Mouse (Mus musculus): ENCODE measurements around the gene Rbm6. TPM values are rescaled to one million over a fixed set of nuclear protein-coding genes. Genes with fewer than 3 reads are reported as not detected.

Gene Rbm6
- polyA plus RNA-seq, 1 experiment from 2014 or later: 26.6 TPM

GRCm38 (mm10) chr9:107906967-107907800 lies 34.1 kb upstream of the Rbm6 start:
- Histone ChIP-seq H3K9me3 (replicated peaks; ENCODE audit: control insufficient read depth, low read length) (no peaks in the 10 kb centered on the region), H3K27me3 (ENCODE audit: control insufficient read depth, insufficient read depth, low read depth, low read length) (no peaks in the 10 kb centered on the region), H3K9ac (ENCODE audit: low read depth, low read length) (peak overlapping the region; percentile 40; the same call in 1 of the 2 replicates), H3K4me2 (ENCODE audit: low read depth, low read length) (peak overlapping the region; percentile 62), H3K4me3 (ENCODE audit: low read depth, low read length) (peak overlapping the region; percentile 44), H3K27ac (ENCODE audit: low read length) (peak overlapping the region; percentile 24; the same call in 1 of the 2 replicates), H3K36me3 (ENCODE audit: control insufficient read depth, insufficient read depth) (no peaks in the 10 kb centered on the region), H3K4me1 (ENCODE audit: control insufficient read depth, low read depth, low read length) (peaks cover 20% of the 10 kb centered on the region)
- ATAC-seq (ENCODE audit: low read depth): peak; percentile 37; the same call in 1 of the 2 replicates
- WGBS (ENCODE audit: insufficient replicate concordance): 57% methylated on average over 31 of the region's 31 CpGs

GRCm38 (mm10) chr9:107906252-107906966 lies 33.4 kb upstream of the Rbm6 start, which contains the start of gene Mst1r:
Mst1r (plus strand) TSS chr9:107906873.
- peak within 1 kb of the TSS; percentile 24; the same call in 1 of the 2 replicates for H3K27ac ChIP-seq (ENCODE audit: low read length)
- ATAC-seq (ENCODE audit: low read depth): peak; percentile 77
- peak within 1 kb of the TSS; percentile 40; the same call in 1 of the 2 replicates for H3K9ac ChIP-seq (ENCODE audit: low read depth, low read length)
- no peaks in the 10 kb centered on the region for H3K27me3 ChIP-seq (ENCODE audit: control insufficient read depth, insufficient read depth, low read depth, low read length)
- no peaks in the 10 kb centered on the region for H3K36me3 ChIP-seq (ENCODE audit: control insufficient read depth, insufficient read depth)
- H3K4me3 ChIP-seq (ENCODE audit: low read depth, low read length): peak within 1 kb of the TSS; percentile 44
- peaks cover 20% of the 10 kb centered on the region for H3K4me1 ChIP-seq (ENCODE audit: control insufficient read depth, low read depth, low read length)
- WGBS (ENCODE audit: insufficient replicate concordance): 27% methylated on average over 19 of the region's 19 CpGs
- no peaks in the 10 kb centered on the region for H3K9me3 ChIP-seq (replicated peaks; ENCODE audit: control insufficient read depth, low read length)
- H3K4me2 ChIP-seq (ENCODE audit: low read depth, low read length): peak within 1 kb of the TSS; percentile 62

GRCm38 (mm10) chr9:107904726-107905125 lies 31.7 kb upstream of the Rbm6 start:
- 6% methylated on average over 4 of the region's 4 CpGs for WGBS (ENCODE audit: insufficient replicate concordance)
- H3K4me2 ChIP-seq (ENCODE audit: low read depth, low read length): no peak overlapping the region
- no peak overlapping the region for H3K4me3 ChIP-seq (ENCODE audit: low read depth, low read length)
- peaks cover 20% of the 10 kb centered on the region for H3K4me1 ChIP-seq (ENCODE audit: control insufficient read depth, low read depth, low read length)
- no peaks in the 10 kb centered on the region for H3K36me3 ChIP-seq (ENCODE audit: control insufficient read depth, insufficient read depth)
- peaks cover 7% of the 10 kb centered on the region; the same call in 1 of the 2 replicates for H3K27me3 ChIP-seq (ENCODE audit: control insufficient read depth, insufficient read depth, low read depth, low read length)
- ATAC-seq (ENCODE audit: low read depth): no peak
- no peaks in the 10 kb centered on the region for H3K9me3 ChIP-seq (replicated peaks; ENCODE audit: control insufficient read depth, low read length)
- H3K27ac ChIP-seq (ENCODE audit: low read length): no peak overlapping the region
- no peak overlapping the region for H3K9ac ChIP-seq (ENCODE audit: low read depth, low read length)

- Histone ChIP-seq H3K4me1 (ENCODE audit: control insufficient read depth, low read depth, low read length) (peaks cover 5% of the 10 kb centered on the region), H3K4me3 (ENCODE audit: low read depth, low read length) (no peak overlapping the region), H3K9me3 (replicated peaks; ENCODE audit: control insufficient read depth, low read length) (no peaks in the 10 kb centered on the region), H3K4me2 (ENCODE audit: low read depth, low read length) (peak overlapping the region; percentile 53), H3K9ac (ENCODE audit: low read depth, low read length) (no peak overlapping the region), H3K27ac (ENCODE audit: low read length) (no peak overlapping the region), H3K27me3 (ENCODE audit: control insufficient read depth, insufficient read depth, low read depth, low read length) (peaks cover 7% of the 10 kb centered on the region; the same call in 1 of the 2 replicates), H3K36me3 (ENCODE audit: control insufficient read depth, insufficient read depth) (no peaks in the 10 kb centered on the region)
- no peak for ATAC-seq (ENCODE audit: low read depth)
- 41% methylated on average over 17 of the region's 17 CpGs for WGBS (ENCODE audit: insufficient replicate concordance)
Measured at GRCm38 (mm10) chr9:107901627-107901914, 28.5 kb upstream of the Rbm6 start.

GRCm38 (mm10) chr9:107900840-107901626 lies 28.0 kb upstream of the Rbm6 start:
- H3K9ac ChIP-seq (ENCODE audit: low read depth, low read length): no peak overlapping the region
- H3K27me3 ChIP-seq (ENCODE audit: control insufficient read depth, insufficient read depth, low read depth, low read length): peaks cover 7% of the 10 kb centered on the region; the same call in 1 of the 2 replicates
- 16% methylated on average over 44 of the region's 44 CpGs for WGBS (ENCODE audit: insufficient replicate concordance)
- ATAC-seq (ENCODE audit: low read depth): 0 out of 2 replicates have a peak, but pooled peaks have one; percentile 25
- peak overlapping the region; percentile 53 for H3K4me2 ChIP-seq (ENCODE audit: low read depth, low read length)
- H3K27ac ChIP-seq (ENCODE audit: low read length): no peak overlapping the region
- no peak overlapping the region for H3K4me3 ChIP-seq (ENCODE audit: low read depth, low read length)
- H3K36me3 ChIP-seq (ENCODE audit: control insufficient read depth, insufficient read depth): no peaks in the 10 kb centered on the region
- H3K4me1 ChIP-seq (ENCODE audit: control insufficient read depth, low read depth, low read length): peaks cover under 1% of the 10 kb centered on the region; the same call in 1 of the 2 replicates
- H3K9me3 ChIP-seq (replicated peaks; ENCODE audit: control insufficient read depth, low read length): no peaks in the 10 kb centered on the region

GRCm38 (mm10) chr9:107899855-107900254 lies 26.8 kb upstream of the Rbm6 start:
- no peak for ATAC-seq (ENCODE audit: low read depth)
- H3K4me3 ChIP-seq (ENCODE audit: low read depth, low read length): no peak overlapping the region
- H3K9me3 ChIP-seq (replicated peaks; ENCODE audit: control insufficient read depth, low read length): no peaks in the 10 kb centered on the region
- WGBS (ENCODE audit: insufficient replicate concordance): 61% methylated on average over 12 of the region's 12 CpGs
- no peak overlapping the region for H3K27ac ChIP-seq (ENCODE audit: low read length)
- H3K4me1 ChIP-seq (ENCODE audit: control insufficient read depth, low read depth, low read length): no peaks in the 10 kb centered on the region
- peaks cover 7% of the 10 kb centered on the region; the same call in 1 of the 2 replicates for H3K27me3 ChIP-seq (ENCODE audit: control insufficient read depth, insufficient read depth, low read depth, low read length)
- no peak overlapping the region for H3K9ac ChIP-seq (ENCODE audit: low read depth, low read length)
- H3K36me3 ChIP-seq (ENCODE audit: control insufficient read depth, insufficient read depth): no peaks in the 10 kb centered on the region
- H3K4me2 ChIP-seq (ENCODE audit: low read depth, low read length): no peak overlapping the region

GRCm38 (mm10) chr9:107898563-107898962 lies 25.5 kb upstream of the Rbm6 start:
- no peaks in the 10 kb centered on the region for H3K36me3 ChIP-seq (ENCODE audit: control insufficient read depth, insufficient read depth)

GRCm38 (mm10) chr9:107891023-107891422 lies 18.0 kb upstream of the Rbm6 start:
- no peak for ATAC-seq (ENCODE audit: low read depth)
- Histone ChIP-seq H3K36me3 (ENCODE audit: control insufficient read depth, insufficient read depth) (no peaks in the 10 kb centered on the region), H3K27ac (ENCODE audit: low read length) (no peak overlapping the region), H3K4me1 (ENCODE audit: control insufficient read depth, low read depth, low read length) (peaks cover 11% of the 10 kb centered on the region), H3K4me2 (ENCODE audit: low read depth, low read length) (no peak overlapping the region), H3K9me3 (replicated peaks; ENCODE audit: control insufficient read depth, low read length) (no peaks in the 10 kb centered on the region), H3K4me3 (ENCODE audit: low read depth, low read length) (no peak overlapping the region), H3K27me3 (ENCODE audit: control insufficient read depth, insufficient read depth, low read depth, low read length) (peaks cover 3% of the 10 kb centered on the region), H3K9ac (ENCODE audit: low read depth, low read length) (no peak overlapping the region)
- WGBS (ENCODE audit: insufficient replicate concordance): 96% methylated on average over 1 of the region's 1 CpGs

More at GRCm38 (mm10) chr9:107898563-107898962, 25.5 kb upstream of the Rbm6 start:
- no peak overlapping the region for H3K4me2 ChIP-seq (ENCODE audit: low read depth, low read length)
- H3K4me3 ChIP-seq (ENCODE audit: low read depth, low read length): no peak overlapping the region
- no peak overlapping the region for H3K27ac ChIP-seq (ENCODE audit: low read length)
- 81% methylated on average over 10 of the region's 10 CpGs for WGBS (ENCODE audit: insufficient replicate concordance)
- H3K9me3 ChIP-seq (replicated peaks; ENCODE audit: control insufficient read depth, low read length): no peaks in the 10 kb centered on the region
- ATAC-seq (ENCODE audit: low read depth): no peak
- H3K9ac ChIP-seq (ENCODE audit: low read depth, low read length): no peak overlapping the region
- peaks cover 7% of the 10 kb centered on the region; the same call in 1 of the 2 replicates for H3K27me3 ChIP-seq (ENCODE audit: control insufficient read depth, insufficient read depth, low read depth, low read length)
- H3K4me1 ChIP-seq (ENCODE audit: control insufficient read depth, low read depth, low read length): no peaks in the 10 kb centered on the region

Measured in liver, embryonic 16.5 days (tissue).